Mouse (Mus musculus) cerebellum, postnatal 25 days (tissue): ENCODE measurements around the gene Sesn1.
"Not testable (repeated sequence)": the region's sequence is repeated elsewhere in the genome, so short reads cannot be mapped to it uniquely, and the experiment has no call there.

ENCODE experiments used
- DNase-seq, 2 experiments: peaks; one replicate each; pipeline ENCODE4 v3.0.0; 2021; ENCODE audit warnings: mixed read lengths in 2 of 2

Sesn1 gene

DNA sequence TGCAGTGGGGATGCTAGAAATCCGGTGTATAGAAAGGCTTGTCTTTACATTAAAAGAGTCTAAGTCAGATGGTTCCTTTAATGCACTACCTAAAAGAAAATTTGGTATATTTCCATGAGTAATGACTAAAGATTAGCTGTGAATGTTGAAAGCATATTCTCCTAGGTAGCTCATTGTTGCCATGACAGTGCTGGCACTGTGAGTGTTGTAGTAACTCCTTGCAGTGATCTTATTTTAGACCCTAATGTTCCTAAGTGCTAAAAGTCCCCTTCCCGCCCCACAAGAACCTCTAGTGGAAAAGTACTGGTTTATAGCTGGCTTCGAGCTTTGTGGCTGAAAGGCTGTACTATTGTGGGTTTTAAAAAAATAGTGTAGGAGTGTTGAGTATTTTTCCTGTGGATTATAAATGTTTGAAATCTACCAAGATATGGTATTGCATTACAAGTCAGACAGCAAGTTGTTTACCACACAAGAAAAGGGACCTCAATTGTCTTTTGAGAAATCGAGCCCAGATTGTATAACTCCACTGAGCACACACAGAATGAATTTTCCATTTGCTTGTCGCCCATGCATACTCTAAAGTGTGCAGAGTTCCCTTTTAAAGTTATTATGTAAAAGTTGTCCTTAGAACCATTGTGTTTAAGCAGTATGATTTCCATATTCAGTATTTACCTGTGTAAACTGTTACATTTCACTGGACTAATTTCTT is 13.0 kb downstream of the Sesn1 start:
- no peak for DNase-seq

DNA sequence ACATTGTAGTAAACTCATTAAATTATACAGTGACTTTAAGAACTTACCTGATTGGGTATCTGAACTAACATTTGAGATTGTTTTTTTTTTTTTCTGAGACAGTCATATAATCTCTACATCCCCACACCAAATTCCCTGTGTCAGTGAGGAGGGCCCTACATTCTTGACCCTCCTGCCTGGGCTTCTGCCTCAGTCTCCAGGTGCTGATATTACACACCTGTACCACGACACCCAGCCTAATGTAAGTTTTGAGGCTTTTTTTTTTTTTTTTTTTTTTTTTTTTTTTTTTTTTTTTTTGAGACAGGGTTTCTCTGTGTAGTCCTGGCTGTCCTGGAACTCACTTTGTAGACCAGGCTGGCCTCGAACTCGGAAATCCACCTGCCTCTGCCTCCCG is 13.5 kb downstream of the Sesn1 start:
- DNase-seq = not testable (repeated sequence)

DNA sequence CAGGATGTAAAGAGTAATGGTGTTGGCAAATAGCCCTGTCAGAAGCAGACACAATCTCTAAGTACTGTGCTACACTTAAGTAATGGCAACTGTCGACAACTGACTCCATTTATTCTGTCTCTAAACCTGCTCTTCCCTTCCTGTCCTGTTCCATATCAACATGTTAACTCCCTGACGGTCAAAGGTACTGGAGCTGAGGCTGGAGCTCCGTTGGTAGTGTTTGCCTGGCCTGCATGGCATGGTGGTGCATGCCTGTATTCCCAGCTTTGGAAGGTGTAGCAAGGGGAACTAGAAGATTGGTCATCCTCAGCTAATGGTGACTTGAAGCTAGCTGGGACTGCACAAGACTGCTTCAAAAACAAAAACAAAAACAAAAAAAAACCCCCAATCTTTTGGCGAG is 14.2 kb downstream of the Sesn1 start:
- DNase-seq = no peak

DNA sequence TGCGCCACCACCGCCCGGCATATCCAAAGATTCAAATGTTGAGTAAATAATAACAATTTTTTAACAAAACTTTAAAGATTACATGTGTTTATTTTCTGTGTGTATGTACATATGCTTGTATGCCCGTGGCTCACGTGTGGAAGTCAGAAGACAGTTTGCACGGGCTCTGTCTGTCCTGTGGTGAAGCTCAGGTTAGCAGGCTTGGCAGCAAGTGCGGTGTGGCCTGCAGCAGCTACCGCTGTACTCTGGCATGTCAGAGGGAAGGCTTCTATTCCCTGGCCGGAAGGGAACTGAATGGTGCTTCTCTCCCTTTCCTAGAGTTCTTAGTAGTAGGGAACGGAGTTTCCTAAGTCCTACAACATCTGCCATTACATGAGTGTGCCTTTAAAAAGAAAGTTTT is 15.3 kb downstream of the Sesn1 start:
- no peak for DNase-seq

DNA sequence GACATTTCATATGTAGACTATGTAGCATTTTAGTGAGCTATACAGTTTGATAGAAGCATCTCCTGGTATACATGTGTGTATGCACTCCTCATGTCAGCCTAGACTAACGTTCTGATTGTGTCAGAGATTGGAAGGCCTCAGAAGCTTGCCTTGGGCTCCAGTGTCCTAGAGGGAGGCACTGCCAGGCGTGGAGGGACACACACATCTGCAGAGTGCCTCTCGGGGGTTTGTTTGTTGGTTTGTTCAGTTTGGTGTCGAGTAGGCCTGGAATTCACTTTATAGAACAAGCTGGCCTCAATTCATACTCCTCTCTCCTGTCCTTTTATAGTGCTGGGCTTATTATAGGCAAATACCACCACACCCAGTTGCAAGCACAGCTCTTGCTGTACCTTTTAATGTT is 16.3 kb downstream of the Sesn1 start:
- no peak for DNase-seq

DNA sequence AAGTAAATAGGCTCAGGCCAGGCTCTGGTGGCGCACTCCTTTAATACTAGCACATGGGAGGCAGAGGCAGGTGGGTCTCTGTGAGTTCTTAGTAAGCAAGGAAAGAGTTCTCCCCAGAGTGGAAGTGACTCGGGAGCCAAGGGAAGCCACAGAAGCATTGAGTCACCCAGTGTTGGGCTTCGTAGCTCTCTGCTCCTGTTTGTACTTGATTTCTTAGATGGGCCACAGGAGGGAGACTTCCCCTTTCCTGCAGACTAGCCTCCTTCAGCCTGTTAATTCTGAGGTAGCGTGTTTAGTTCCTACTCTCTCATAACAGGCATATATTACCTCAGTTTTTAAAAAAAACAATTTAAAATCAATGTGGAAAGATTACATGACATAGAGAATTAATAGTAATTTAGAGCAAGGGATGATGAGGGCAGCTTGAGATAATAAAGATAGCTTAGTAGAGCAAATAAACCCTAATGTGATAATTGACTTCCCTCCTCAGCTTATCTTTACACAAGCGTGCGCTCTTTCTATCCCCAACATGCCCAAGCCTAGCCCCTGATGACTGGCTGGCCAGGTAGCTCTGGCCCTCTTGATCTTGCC is 16.9 kb downstream of the Sesn1 start:
- DNase-seq = no peak

DNA sequence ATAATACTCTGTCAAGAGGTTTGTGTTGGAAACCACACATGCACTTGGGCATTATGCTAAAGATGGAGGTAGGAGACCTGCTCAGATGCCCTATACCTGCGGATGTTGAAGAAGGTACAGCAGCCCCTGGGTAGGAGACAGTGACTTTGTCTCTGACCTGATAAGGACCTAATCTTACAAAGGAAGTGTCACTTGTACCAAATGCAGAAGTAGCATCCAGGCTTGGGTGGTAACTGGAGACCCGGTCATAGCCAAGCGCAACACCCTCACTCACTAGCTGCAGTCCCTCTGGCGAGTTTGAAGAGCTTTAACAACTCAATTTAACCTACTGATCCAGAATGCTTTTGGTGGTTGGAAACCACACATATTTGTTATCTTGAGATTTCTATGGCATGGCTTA is 18.0 kb downstream of the Sesn1 start:
- DNase-seq = no peak

DNA sequence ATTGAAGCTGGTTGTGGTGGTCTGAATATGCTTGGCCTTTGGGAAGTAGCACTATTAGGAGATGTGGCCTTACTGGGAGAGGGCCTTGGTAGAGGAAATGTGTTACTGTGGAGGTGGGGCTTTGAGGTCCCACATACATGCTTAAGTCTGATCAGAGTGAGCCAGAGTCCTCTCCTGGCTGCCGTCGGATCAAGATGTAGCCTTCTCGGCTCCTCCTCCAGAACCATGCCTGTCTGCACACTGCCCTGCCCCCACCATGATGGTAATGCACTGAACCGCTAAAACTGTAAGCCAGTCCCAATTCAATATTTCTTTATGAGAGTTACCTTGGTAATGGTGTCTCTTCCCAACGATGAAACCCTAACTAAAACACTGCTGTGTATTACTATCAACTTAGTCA is 19.5 kb downstream of the Sesn1 start:
- DNase-seq = no peak

DNA sequence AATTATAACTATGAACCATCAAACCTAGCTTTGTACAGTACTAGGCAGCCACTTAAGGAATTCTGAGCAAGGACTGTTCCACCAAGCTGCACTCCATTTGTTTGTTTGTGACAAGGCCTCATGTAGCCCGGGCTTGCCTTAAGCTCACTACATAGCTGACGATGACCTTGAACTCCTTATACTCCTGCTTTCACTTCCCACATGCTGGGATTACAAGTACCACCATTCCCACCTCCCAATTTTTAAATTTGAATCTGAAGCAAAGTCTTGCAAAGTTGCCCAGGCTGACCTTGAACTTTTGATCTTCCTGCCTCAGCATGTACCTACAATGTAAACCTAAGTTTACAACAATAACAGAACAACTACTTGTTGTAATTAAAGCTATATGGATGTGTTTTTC is 20.2 kb downstream of the Sesn1 start:
- DNase-seq = no peak

DNA sequence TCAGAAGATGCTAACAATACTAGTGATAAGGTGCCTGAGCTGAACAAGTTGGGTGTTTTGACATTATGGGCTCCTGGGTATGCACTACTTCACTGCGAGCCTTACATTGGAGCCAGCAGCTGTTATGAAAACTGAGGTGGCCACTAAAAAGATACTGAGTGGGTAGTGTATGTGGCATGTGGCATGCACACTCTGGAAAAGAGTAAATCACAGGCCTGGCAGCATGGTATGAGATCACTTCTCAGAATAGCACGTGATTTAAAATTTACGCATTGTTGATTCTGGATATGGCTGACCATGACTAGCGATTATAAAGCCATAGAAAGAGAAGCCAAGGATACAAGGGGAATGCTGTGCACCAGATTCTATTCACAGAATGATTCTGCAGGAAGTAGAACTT is 20.7 kb downstream of the Sesn1 start:
- DNase-seq = no peak

DNA sequence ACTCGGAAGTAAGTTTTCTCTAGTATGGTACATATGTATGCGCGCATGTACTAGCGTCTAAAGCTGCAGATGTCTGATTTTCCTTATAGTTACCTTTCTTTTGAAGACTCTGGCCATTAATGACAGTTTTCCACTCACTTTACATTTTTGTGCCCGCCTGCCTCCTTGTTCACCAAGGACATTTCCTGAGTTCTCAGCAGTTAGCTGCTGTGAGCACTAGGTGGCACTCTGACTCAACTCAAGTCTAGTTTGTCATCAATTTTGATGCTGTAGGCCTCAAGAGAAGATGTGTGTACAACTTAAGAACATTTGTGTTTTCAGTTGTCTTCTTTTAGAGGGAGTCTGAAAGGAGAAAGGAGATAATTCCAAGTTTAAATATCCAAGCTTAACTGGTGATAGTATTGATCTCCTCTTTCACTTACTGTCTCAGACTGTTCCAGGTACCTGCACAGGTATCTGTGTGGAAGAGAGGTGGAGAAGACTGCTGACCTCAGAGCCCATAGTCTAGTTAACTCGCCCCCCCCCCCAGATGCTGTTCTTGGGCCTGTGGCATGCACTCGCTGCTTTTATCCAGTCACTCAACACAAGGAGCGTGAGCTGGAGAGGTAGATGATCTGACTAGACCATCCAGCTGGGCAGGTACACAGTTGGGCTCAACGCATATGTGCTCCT is 21.3 kb downstream of the Sesn1 start:
- DNase-seq = peak; percentile 78 to 84

DNA sequence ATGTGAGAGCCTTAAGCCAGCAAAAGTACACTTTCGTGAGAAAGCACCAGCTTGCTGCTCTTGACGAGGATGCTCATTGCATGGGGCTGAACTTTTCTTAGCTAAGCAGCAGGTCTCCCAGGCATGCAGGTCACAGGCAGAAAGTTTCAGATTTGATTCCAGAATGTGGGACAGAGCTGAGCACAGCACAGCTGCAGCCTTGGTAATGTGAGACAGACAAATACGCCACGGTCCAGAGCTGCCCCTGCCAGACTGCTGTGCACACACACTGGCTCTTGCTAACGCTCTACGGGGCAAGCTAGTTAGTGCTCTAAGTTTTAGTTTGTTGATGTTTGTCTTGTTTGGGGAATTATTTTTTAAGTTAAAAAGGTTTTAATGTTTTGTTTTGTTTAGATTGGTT is 22.5 kb downstream of the Sesn1 start:
- no peak for DNase-seq

DNA sequence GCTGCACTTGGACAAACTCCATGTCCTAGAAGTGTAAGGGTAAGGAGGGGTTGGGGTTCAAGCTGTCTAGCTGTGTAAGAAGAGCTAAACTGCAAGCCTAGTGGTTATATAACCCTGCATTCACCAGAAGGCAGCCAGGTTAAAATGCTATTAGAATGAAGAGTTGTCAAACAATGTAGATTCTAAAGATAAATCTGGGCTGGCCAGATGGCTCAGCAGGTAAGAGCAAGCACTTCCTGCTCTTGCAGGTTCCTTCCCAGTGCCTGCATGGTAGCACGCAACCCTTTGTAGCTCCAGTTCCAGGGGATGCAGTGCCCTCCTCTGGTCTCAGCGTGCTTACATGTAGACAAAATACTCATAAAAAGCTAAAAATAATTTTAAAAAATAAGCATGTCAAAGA is 24.4 kb downstream of the Sesn1 start:
- DNase-seq = peak; percentile 67 to 76

DNA sequence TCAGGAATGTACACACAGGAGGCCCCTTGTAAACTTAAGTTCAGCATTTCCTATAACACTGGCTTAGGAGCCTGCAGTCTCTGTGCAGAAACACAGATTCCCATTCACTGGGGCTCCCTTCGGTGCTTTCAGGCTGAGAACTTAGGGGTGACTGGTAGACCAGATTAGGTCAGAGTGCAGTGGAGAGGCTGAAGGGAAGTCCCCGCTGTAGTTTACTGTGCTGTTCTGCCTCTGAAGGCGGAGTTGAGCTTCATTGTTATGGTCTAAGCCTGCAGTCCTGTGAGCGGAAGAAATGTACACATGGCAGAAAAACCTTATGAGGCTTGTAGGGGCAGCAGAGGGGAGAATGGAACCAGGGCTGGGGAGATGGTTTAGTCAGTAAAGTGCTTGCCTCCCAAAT is 29.2 kb downstream of the Sesn1 start:
- DNase-seq = no peak

DNA sequence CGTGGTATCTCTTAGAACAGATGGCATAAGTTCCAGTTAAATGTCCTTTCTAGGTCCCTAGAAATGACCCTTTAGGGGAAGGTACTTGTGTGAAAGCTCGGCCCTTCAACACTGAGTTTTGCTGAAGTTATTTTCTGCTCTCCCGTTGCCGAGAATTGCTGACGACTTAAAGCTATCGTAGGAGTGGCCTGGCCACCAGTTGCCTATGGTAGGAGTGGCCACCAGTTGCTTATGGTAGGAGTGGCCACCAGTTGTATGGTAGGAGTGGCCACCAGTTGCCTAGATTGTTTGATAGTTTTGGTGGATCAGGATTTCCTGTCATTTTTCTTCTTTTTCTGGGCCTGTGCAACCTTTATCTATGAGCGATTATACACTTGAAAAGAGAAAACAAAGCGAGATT is 38.0 kb downstream of the Sesn1 start:
- DNase-seq = no peak

DNA sequence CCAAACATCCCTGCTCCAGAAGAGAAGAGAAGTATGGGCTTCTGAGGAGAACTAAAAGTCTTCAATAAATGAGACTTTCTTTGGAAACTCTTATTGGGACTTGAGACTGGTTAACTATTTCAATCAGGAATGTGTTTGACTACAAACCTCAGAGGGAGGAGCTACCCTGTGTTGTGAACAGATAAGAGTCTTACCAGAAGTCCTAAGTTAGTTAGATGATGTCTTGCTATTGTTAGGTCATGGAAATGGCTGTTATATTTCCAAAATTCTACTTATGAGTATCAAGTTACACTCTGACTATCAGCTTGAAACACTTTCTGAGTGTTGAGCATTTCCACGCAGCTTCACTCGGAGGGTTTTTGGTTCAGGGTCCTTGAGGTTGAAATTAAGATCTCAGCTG is 39.0 kb downstream of the Sesn1 start:
- no peak for DNase-seq

DNA sequence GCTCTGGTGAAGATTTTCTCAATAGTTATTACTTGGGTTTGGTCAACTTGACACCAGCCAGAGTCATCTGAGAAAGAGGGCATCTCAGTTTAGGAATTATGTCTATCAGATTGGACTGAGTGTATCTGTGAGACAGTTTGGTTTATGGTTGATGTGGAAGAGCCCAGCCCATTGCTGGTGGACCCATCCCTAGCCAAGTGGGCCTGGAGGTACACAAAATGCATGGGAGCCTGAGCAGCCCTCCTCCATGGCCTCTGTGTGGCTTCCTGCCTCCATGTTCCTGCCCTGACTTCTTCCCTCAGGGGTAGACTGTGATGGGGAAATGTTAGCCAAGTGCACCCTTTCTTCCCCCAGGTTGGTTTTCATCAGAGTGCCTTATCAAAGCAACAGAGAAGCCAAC is 50.1 kb downstream of the Sesn1 start:
- DNase-seq = no peak

DNA sequence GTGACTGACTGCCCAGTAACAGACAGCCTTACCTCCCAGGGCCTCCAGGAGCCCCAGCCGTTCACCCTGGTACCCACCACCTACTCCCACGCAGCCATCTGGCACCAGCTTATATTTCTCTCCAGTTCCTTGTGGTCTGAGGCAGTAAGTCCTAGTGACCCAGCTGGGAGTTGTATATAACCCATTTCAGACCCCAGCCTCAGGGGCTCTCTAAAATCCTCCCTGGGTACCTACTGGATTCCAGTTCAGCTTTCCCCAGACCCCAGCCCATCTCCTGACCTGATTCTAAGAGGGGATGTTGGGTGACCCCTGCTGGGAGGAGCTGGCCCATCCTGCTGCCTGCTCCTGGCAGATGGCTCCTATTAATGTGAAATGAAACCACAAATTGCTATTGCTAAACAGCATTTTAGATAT is 50.5 kb downstream of the Sesn1 start:
- DNase-seq = peak; percentile 84 to 88

DNA sequence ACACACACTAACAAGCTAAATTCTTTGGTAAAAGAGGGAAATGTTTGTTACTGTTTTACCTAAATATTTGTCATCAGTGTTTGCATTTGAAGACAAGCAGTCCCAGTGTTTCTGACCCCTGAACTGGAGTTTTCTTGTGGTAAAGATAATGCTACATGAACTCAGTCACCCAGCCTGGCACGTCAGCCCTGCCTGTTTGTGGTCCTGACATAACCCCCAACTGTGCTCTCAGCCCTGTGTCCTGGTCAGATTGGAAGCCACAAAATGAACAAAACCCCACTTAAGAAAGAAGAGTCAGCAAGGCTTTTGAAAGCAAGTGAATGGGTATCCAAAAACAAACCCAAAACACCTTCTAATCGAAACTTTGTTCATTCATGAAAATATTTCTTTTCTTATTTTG is 53.3 kb downstream of the Sesn1 start:
- DNase-seq = no peak

DNA sequence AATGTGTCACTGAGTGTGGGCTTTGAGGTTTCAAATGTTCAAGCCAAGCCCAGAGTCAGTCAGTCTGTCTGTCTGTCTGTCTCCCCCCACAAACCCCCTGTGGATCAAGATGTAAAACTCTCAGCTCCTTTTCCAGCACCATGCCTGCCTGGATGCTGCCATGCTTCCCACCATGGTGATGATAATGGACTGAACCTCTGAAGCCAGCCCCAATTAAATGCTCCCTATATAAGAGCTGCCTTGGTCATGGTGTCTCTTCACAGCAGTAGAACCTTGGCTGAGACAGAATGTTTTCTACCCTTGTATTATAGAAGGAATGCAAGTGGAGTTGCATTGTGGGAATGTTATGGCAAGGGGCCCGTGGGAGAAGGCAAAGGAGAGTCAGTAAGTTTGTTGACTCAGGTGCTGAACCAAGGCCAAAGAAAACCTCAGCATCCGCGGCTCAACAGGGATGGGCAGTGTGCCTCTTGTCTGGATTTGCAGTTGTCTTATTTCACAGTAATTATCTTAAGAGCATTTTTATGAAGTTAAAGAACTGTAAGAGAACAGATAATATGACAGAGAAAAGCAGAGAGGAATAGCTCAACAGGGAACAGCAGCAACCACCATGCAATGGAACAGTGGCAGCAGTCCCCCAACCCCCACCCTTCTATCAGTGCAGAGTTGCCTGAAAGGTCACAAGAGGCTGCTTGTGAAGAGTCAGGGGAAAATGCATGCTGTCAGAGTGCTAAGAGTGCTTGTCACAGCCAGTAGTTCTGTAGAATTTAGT is 56.5 kb downstream of the Sesn1 start:
- DNase-seq = no peak

DNA sequence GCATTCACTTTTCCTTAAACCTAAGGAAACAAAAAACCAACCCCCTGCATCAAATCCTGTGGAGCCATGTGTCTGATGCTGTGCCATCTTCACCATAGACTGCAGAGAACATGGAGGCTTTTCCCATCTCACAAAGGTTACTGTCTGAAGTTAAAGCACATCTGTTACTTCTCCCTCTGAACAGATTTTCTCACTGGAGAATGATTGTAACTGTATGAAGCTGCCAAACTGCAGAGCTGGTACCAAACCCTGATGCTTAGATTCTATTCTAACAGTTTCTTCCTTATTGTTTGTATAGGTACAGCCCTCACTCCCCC is 57.1 kb downstream of the Sesn1 start:
- no peak for DNase-seq

DNA sequence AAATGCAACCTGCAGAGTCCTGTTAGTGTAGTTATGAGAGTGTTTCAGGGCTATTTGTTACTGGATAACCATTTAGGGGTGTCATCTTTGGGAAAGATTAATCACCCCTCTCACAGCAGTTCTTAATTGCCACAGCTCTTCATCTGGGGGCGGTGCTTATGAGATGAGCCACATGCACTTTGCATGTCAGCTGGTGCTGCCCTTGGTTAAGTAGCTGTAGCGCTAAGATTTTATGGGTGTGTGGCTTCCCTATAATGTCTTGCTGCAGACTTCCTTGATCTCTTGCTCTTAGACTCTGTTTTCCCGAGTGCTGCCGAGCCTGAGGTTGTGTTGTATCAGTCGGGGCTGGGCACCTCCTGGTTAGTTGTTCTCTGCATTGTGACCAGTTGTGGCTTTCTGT is 58.2 kb downstream of the Sesn1 start:
- no peak for DNase-seq

DNA sequence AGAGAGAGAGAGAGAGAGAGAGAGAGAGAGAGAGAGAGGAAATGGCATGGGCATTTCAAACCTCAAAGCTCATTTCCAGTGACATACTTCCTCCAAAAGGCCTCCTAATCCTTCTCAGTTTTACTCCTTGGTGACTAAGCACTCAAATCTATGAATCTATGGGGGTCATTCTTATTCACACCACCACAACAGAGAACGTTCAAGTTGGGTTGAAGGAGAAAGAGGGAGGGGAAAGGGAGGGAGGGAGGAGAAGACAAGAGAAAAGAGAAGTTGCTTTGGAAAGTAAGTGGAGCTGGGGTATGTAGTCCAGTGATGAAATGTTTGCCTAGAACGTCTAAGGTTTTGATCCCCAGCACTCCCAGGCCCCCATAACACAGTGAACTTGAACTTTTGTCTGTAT is 60.4 kb downstream of the Sesn1 start:
- DNase-seq = no peak

DNA sequence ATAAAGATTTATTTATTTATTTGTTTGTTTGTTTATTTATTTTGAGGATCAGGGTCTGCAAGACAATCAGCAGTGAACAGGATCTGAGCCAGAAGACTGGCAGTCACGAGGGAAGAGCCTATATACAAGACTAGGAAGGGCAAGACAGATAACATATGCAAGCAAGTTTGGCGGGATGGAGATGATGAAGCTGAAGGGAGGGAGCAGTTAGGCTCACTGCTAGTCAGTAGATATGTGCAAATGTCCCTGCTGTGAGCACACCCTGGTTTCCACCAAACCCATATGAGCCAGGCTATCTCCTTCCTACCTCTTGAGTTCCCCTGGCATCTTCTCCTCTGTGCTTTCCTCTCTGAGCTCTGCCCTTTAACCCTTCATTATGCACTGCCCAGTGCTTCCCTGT is 61.8 kb downstream of the Sesn1 start:
- DNase-seq = no peak
